Mouse (Mus musculus): ENCODE measurements around the gene Spata2l. TPM values are rescaled to one million over a fixed set of nuclear protein-coding genes. Genes with fewer than 3 reads are reported as not detected.
"Not testable (repeated sequence)": the region's sequence is repeated elsewhere in the genome, so short reads cannot be mapped to it uniquely, and the experiment has no call there.

The Spata2l gene
- 2.3 and 4.1 TPM in 2 replicates for polyA plus RNA-seq (2014; fragmentation: Nextera tagmentation; extraction: Ambion mirVana)

- ATAC-seq (ENCODE audit: insufficient read depth) (peak; percentile 86), DNase-seq (peak; percentile 92)
- peak; percentile 29; the same call in 1 of the 2 replicates for TF ChIP-seq CTCF (IDR thresholded peaks at IDR 0.05; ENCODE audit: low read depth)
- Histone ChIP-seq H3K36me3 (ENCODE audit: insufficient read depth) (no peaks in the 10 kb centered on the region), H3K9ac (peak within 1 kb of the TSS; percentile 58), H3K4me3 (ENCODE audit: low read depth, low read length) (peak within 1 kb of the TSS; percentile 56), H3K27me3 (ENCODE audit: insufficient read depth, low read length) (peaks cover 21% of the 10 kb centered on the region; the same call in 1 of the 2 replicates), H3K27ac (ENCODE audit: low read depth) (no peak within 1 kb of the TSS), H3K4me1 (ENCODE audit: insufficient read depth) (0 out of 2 replicates have a peak, but pooled peaks cover 6% of the 10 kb centered on the region), H3K4me2 (peak within 1 kb of the TSS; percentile 93), H3K9me3 (ENCODE audit: low read depth, low read length) (no peaks in the 10 kb centered on the region)
- WGBS, result 2% methylated on average over 57 of the region's 57 CpGs
Measured at GRCm38 (mm10) chr8:123235520-123236497, at the start of gene Spata2l. Gene Spata2l, minus strand, starts transcription at chr8:123236233.

- Histone ChIP-seq H3K9ac (no peak overlapping the region), H3K4me1 (ENCODE audit: insufficient read depth) (no peaks in the 10 kb centered on the region), H3K4me2 (no peak overlapping the region), H3K27me3 (ENCODE audit: insufficient read depth, low read length) (no peaks in the 10 kb centered on the region), H3K4me3 (ENCODE audit: low read depth, low read length) (no peak overlapping the region), H3K27ac (ENCODE audit: low read depth) (no peak overlapping the region), H3K36me3 (ENCODE audit: insufficient read depth) (peaks cover 61% of the 10 kb centered on the region), H3K9me3 (ENCODE audit: low read depth, low read length) (no peaks in the 10 kb centered on the region)
- DNase-seq (peak; percentile 13), ATAC-seq (ENCODE audit: insufficient read depth) (no peak)
- 70% methylated on average over 5 of the region's 5 CpGs for WGBS
- no peak for TF ChIP-seq CTCF (IDR thresholded peaks at IDR 0.05; ENCODE audit: low read depth)
Measured at GRCm38 (mm10) chr8:123284493-123284892, 48.5 kb upstream of the Spata2l start.

- TF ChIP-seq CTCF (IDR thresholded peaks at IDR 0.05; ENCODE audit: low read depth), result no peak
- Histone ChIP-seq H3K27me3 (ENCODE audit: insufficient read depth, low read length) (no peaks in the 10 kb centered on the region), H3K27ac (ENCODE audit: low read depth) (no peak overlapping the region), H3K4me1 (ENCODE audit: insufficient read depth) (no peaks in the 10 kb centered on the region), H3K9ac (no peak overlapping the region), H3K4me2 (no peak overlapping the region), H3K36me3 (ENCODE audit: insufficient read depth) (peaks cover 60% of the 10 kb centered on the region), H3K9me3 (ENCODE audit: low read depth, low read length) (no peaks in the 10 kb centered on the region), H3K4me3 (ENCODE audit: low read depth, low read length) (no peak overlapping the region)
- no peak for DNase-seq
- ATAC-seq (ENCODE audit: insufficient read depth), result no peak
- WGBS, result 77% methylated on average over 7 of the region's 7 CpGs
Measured at GRCm38 (mm10) chr8:123283991-123284390, 48.0 kb upstream of the Spata2l start.

- H3K9me3 ChIP-seq (ENCODE audit: low read depth, low read length); H3K9ac ChIP-seq; H3K4me2 ChIP-seq; DNase-seq; H3K4me3 ChIP-seq (ENCODE audit: low read depth, low read length); H3K27ac ChIP-seq (ENCODE audit: low read depth); H3K4me1 ChIP-seq (ENCODE audit: insufficient read depth); ATAC-seq (ENCODE audit: insufficient read depth); H3K27me3 ChIP-seq (ENCODE audit: insufficient read depth, low read length): not testable (repeated sequence)
- 93% methylated on average over 5 of the region's 6 CpGs for WGBS
- H3K36me3 ChIP-seq (ENCODE audit: insufficient read depth), result peaks cover 58% of the 10 kb centered on the region
Measured at GRCm38 (mm10) chr8:123282994-123283393, 47.0 kb upstream of the Spata2l start.

GRCm38 (mm10) chr8:123280302-123281094, 44.5 kb upstream of the Spata2l start:
- Histone ChIP-seq H3K9me3 (ENCODE audit: low read depth, low read length) (no peaks in the 10 kb centered on the region), H3K27ac (ENCODE audit: low read depth) (no peak overlapping the region), H3K4me3 (ENCODE audit: low read depth, low read length) (no peak overlapping the region), H3K36me3 (ENCODE audit: insufficient read depth) (peaks cover 49% of the 10 kb centered on the region), H3K4me2 (no peak overlapping the region), H3K9ac (no peak overlapping the region), H3K4me1 (ENCODE audit: insufficient read depth) (no peaks in the 10 kb centered on the region), H3K27me3 (ENCODE audit: insufficient read depth, low read length) (no peaks in the 10 kb centered on the region)
- ATAC-seq (ENCODE audit: insufficient read depth), result no peak
- DNase-seq, result no peak
- 86% methylated on average over 13 of the region's 13 CpGs for WGBS
- TF ChIP-seq CTCF (IDR thresholded peaks at IDR 0.05; ENCODE audit: low read depth), result no peak

- 91% methylated on average over 4 of the region's 4 CpGs for WGBS
Measured at GRCm38 (mm10) chr8:123279828-123280227, 43.8 kb upstream of the Spata2l start.

GRCm38 (mm10) chr8:123278445-123278844, 42.4 kb upstream of the Spata2l start:
- Histone ChIP-seq H3K4me2 (no peak overlapping the region), H3K27me3 (ENCODE audit: insufficient read depth, low read length) (no peaks in the 10 kb centered on the region), H3K9ac (no peak overlapping the region), H3K4me3 (ENCODE audit: low read depth, low read length) (no peak overlapping the region), H3K4me1 (ENCODE audit: insufficient read depth) (no peaks in the 10 kb centered on the region), H3K27ac (ENCODE audit: low read depth) (no peak overlapping the region), H3K9me3 (ENCODE audit: low read depth, low read length) (no peaks in the 10 kb centered on the region), H3K36me3 (ENCODE audit: insufficient read depth) (peaks cover 59% of the 10 kb centered on the region)
- DNase-seq, result no peak
- 68% methylated on average over 7 of the region's 7 CpGs for WGBS
- no peak for ATAC-seq (ENCODE audit: insufficient read depth)
- no peak for TF ChIP-seq CTCF (IDR thresholded peaks at IDR 0.05; ENCODE audit: low read depth)

More at GRCm38 (mm10) chr8:123279828-123280227, 43.8 kb upstream of the Spata2l start:
- no peak overlapping the region for H3K4me3 ChIP-seq (ENCODE audit: low read depth, low read length)
- H3K4me1 ChIP-seq (ENCODE audit: insufficient read depth), result no peaks in the 10 kb centered on the region
- DNase-seq, result no peak
- peaks cover 52% of the 10 kb centered on the region for H3K36me3 ChIP-seq (ENCODE audit: insufficient read depth)
- ATAC-seq (ENCODE audit: insufficient read depth), result no peak
- H3K27ac ChIP-seq (ENCODE audit: low read depth), result no peak overlapping the region
- H3K9me3 ChIP-seq (ENCODE audit: low read depth, low read length), result no peaks in the 10 kb centered on the region
- no peak overlapping the region for H3K4me2 ChIP-seq
- TF ChIP-seq CTCF (IDR thresholded peaks at IDR 0.05; ENCODE audit: low read depth), result no peak
- H3K27me3 ChIP-seq (ENCODE audit: insufficient read depth, low read length), result no peaks in the 10 kb centered on the region
- H3K9ac ChIP-seq, result no peak overlapping the region

All from lung, embryonic 14.5 days (tissue).